Mouse (Mus musculus) CH12.LX (cell line): ENCODE measurements around the gene Abcb9.

Source experiments
- ETS1 ChIP-seq: conservative IDR thresholded peaks from 2 replicates; pipeline ENCODE4 v1.6.1; 2012; ENCODE audit warnings: low read depth, mild to moderate bottlenecking, inconsistent platforms, low read length, improper control_type of control experiment, moderate library complexity
- USF2 ChIP-seq: conservative IDR thresholded peaks from 2 replicates; pipeline ENCODE4 v1.6.1; 2011; ENCODE audit warnings: low read depth, low read length, improper control_type of control experiment

DNA sequence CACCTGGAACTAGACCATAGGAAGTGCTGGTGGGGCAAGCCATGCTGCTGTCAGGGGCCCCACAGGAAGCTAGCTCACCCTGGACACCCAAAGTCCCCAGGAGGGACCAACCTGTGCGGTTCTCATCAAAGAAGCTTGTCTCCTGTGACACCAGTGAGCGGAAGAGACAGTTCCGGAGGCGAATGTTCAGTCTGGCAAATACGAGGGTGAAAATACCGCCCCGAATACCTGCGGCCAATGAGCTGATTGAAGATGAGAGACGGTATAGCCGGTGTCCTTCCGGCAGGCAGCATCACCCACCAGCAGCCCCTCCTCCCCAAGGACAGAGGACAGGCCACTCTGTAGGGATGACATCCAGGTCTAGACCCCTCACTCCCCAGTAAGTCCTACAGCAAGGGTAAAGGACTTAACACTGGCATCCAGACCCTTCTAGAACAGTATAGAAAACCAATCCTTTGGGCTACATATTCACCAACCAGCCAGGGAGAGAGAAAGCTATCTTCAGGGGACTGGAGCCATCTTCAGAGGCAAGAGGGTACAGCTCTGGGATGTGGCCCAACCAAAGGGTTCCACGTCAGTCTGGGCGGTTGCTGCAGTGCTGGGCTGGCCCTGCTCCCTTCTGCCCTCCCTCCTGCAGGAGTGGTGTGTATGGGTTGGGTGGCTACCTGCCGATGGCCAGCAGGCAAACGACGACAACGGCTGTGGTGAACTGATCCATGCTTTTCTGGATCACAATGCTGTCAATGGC is 12.5 kb downstream of the Abcb9 start:
- TF ChIP-seq USF2 (no peak), ETS1 (no peak)
